Mouse (Mus musculus) megakaryocyte, embryonic 14.5 days (primary cell): ENCODE measurements around the gene Kcnma1. TPM values are rescaled to one million over a fixed set of nuclear protein-coding genes. Genes with fewer than 3 reads are reported as not detected.

Source experiments
- H3K27me3 ChIP-seq: replicated peaks from 2 replicates; pipeline ENCODE3; 2012; ENCODE audit warnings: inconsistent platforms
- H3K36me3 ChIP-seq: replicated peaks from 2 replicates; pipeline ENCODE3; 2012; ENCODE audit warnings: low read length, inconsistent platforms, mixed read lengths
- H3K4me1 ChIP-seq: 2 replicates; pipeline ENCODE4 v1.6.1; 2012; ENCODE audit warnings: inconsistent platforms
- H3K4me3 ChIP-seq: replicated peaks from 2 replicates; pipeline ENCODE3; 2012; ENCODE audit warnings: moderate library complexity, mild to moderate bottlenecking, inconsistent platforms
- H3K9me3 ChIP-seq: 2 replicates; pipeline ENCODE4 v1.6.1; 2012; ENCODE audit warnings: inconsistent platforms
- FLI1 ChIP-seq: IDR thresholded peaks from 2 replicates; pipeline ENCODE4 v1.6.1; 2012; ENCODE audit warnings: low read length, inconsistent platforms, mixed read lengths
- GATA1 ChIP-seq: IDR thresholded peaks from 3 replicates; pipeline ENCODE4 v1.6.1; 2012; ENCODE audit warnings: mixed read lengths, low read length, inconsistent platforms, borderline replicate concordance
- polyA plus RNA-seq: library from polyadenylated mRNA; stranded (reverse); fragments of >175 nt; gene quantifications from 2 replicates; pipeline ENCODE4 v1.2.3, GENCODE M21; 2012; ENCODE audit warnings: low replicate concordance; ENCODE audit not compliant: insufficient read depth

Kcnma1 gene
- polyA plus RNA-seq, 1 experiment = not detected

GRCm38 (mm10) chr14:24008252-24008651 lies 6.0 kb downstream of the Kcnma1 start:
- Histone ChIP-seq H3K27me3 (peaks cover 39% of the 10 kb centered on the region), H3K4me3 (no peak overlapping the region), H3K9me3 (no peaks in the 10 kb centered on the region), H3K4me1 (peaks cover 4% of the 10 kb centered on the region), H3K36me3 (no peaks in the 10 kb centered on the region)
- no peak for TF ChIP-seq GATA1
- no peak for TF ChIP-seq FLI1

GRCm38 (mm10) chr14:24006276-24006675 lies 8.0 kb downstream of the Kcnma1 start:
- H3K4me1 ChIP-seq = peaks cover 4% of the 10 kb centered on the region
- H3K27me3 ChIP-seq = peaks cover 53% of the 10 kb centered on the region
- no peak for TF ChIP-seq GATA1
- no peak for TF ChIP-seq FLI1
- no peak overlapping the region for H3K4me3 ChIP-seq
- H3K36me3 ChIP-seq = no peaks in the 10 kb centered on the region
- no peaks in the 10 kb centered on the region for H3K9me3 ChIP-seq

GRCm38 (mm10) chr14:24004471-24005271 lies 9.6 kb downstream of the Kcnma1 start:
- H3K4me1 ChIP-seq = peaks cover 4% of the 10 kb centered on the region
- H3K27me3 ChIP-seq = peaks cover 53% of the 10 kb centered on the region
- TF ChIP-seq GATA1 (no peak), FLI1 (no peak)
- H3K9me3 ChIP-seq = no peaks in the 10 kb centered on the region
- peak overlapping the region; percentile 5 for H3K4me3 ChIP-seq
- H3K36me3 ChIP-seq = no peaks in the 10 kb centered on the region

GRCm38 (mm10) chr14:24003450-24004381 lies 10.6 kb downstream of the Kcnma1 start:
- Histone ChIP-seq H3K27me3 (peaks cover 53% of the 10 kb centered on the region), H3K4me1 (peaks cover 4% of the 10 kb centered on the region), H3K4me3 (peak overlapping the region; percentile 69), H3K9me3 (no peaks in the 10 kb centered on the region), H3K36me3 (no peaks in the 10 kb centered on the region)
- no peak for TF ChIP-seq FLI1
- TF ChIP-seq GATA1 = no peak

- Histone ChIP-seq H3K4me3 (no peak overlapping the region), H3K4me1 (peaks cover 4% of the 10 kb centered on the region), H3K9me3 (no peaks in the 10 kb centered on the region), H3K36me3 (no peaks in the 10 kb centered on the region), H3K27me3 (peaks cover 52% of the 10 kb centered on the region)
- TF ChIP-seq GATA1 (no peak), FLI1 (no peak)
Measured at GRCm38 (mm10) chr14:24002647-24003046, 11.6 kb downstream of the Kcnma1 start.

- Histone ChIP-seq H3K4me1 (no peaks in the 10 kb centered on the region), H3K36me3 (no peaks in the 10 kb centered on the region), H3K9me3 (no peaks in the 10 kb centered on the region), H3K4me3 (no peak overlapping the region), H3K27me3 (peaks cover 11% of the 10 kb centered on the region)
- no peak for TF ChIP-seq FLI1
- TF ChIP-seq GATA1 = no peak
Measured at GRCm38 (mm10) chr14:23997912-23998311, 16.4 kb downstream of the Kcnma1 start.

GRCm38 (mm10) chr14:23995831-23996230 lies 18.5 kb downstream of the Kcnma1 start:
- TF ChIP-seq FLI1 (no peak), GATA1 (no peak)
- Histone ChIP-seq H3K36me3 (no peaks in the 10 kb centered on the region), H3K4me3 (no peak overlapping the region), H3K27me3 (no peaks in the 10 kb centered on the region), H3K4me1 (no peaks in the 10 kb centered on the region), H3K9me3 (no peaks in the 10 kb centered on the region)

- H3K4me3 ChIP-seq = no peak overlapping the region
- TF ChIP-seq FLI1 = no peak
- H3K4me1 ChIP-seq = no peaks in the 10 kb centered on the region
- peaks cover 4% of the 10 kb centered on the region; the same call in 1 of the 2 replicates for H3K9me3 ChIP-seq
- no peaks in the 10 kb centered on the region for H3K36me3 ChIP-seq
- H3K27me3 ChIP-seq = no peaks in the 10 kb centered on the region
Measured at GRCm38 (mm10) chr14:23990871-23991270, 23.4 kb downstream of the Kcnma1 start.

GRCm38 (mm10) chr14:23989696-23990095 lies 24.6 kb downstream of the Kcnma1 start:
- TF ChIP-seq FLI1 = no peak
- no peak for TF ChIP-seq GATA1
- H3K4me3 ChIP-seq = no peak overlapping the region
- H3K36me3 ChIP-seq = no peaks in the 10 kb centered on the region
- no peaks in the 10 kb centered on the region for H3K4me1 ChIP-seq
- no peaks in the 10 kb centered on the region for H3K27me3 ChIP-seq
- H3K9me3 ChIP-seq = peaks cover 9% of the 10 kb centered on the region; the same call in 1 of the 2 replicates

GRCm38 (mm10) chr14:23982205-23982604 lies 32.1 kb downstream of the Kcnma1 start:
- Histone ChIP-seq H3K4me1 (no peaks in the 10 kb centered on the region), H3K4me3 (peak overlapping the region; percentile 21), H3K36me3 (no peaks in the 10 kb centered on the region), H3K9me3 (peaks cover 20% of the 10 kb centered on the region; the same call in 1 of the 2 replicates), H3K27me3 (no peaks in the 10 kb centered on the region)
- no peak for TF ChIP-seq GATA1
- no peak for TF ChIP-seq FLI1

GRCm38 (mm10) chr14:23974685-23975084 lies 39.6 kb downstream of the Kcnma1 start:
- Histone ChIP-seq H3K27me3 (no peaks in the 10 kb centered on the region), H3K4me1 (no peaks in the 10 kb centered on the region), H3K4me3 (no peak overlapping the region), H3K9me3 (0 out of 2 replicates have a peak, but pooled peaks cover 4% of the 10 kb centered on the region), H3K36me3 (no peaks in the 10 kb centered on the region)
- TF ChIP-seq FLI1 (no peak), GATA1 (no peak)
